Mouse (Mus musculus) cerebral cortex, adult 2 months (tissue): ENCODE measurements around the gene Cacnb2.

Source experiments
- WGBS: fragments of 180-500 bp; shearing (Covaris S2); methylation state at CpG from one replicate; pipeline ENCODE4 v1.1.7; 2018; 5-methylcytosine and 5-hydroxymethylcytosine counted together

Cacnb2 gene

GRCm38 (mm10) chr2:14602788-14603187 is at the start of gene Cacnb2:
Gene Cacnb2 (plus strand): TSS chr2:14603088.
- WGBS, result 64% methylated on average over 3 of the region's 3 CpGs

- WGBS, result 80% methylated on average over 2 of the region's 2 CpGs
Observed at GRCm38 (mm10) chr2:14568020-14568419, 34.9 kb upstream of the Cacnb2 start.

- WGBS, result 77% methylated on average over 4 of the region's 4 CpGs
Observed at GRCm38 (mm10) chr2:14589541-14589940, 13.3 kb upstream of the Cacnb2 start.

GRCm38 (mm10) chr2:14603784-14604781 is 1.2 kb downstream of the Cacnb2 start:
- WGBS, result under 1% methylated on average over 83 of the region's 83 CpGs

GRCm38 (mm10) chr2:14604791-14605190 is 1.9 kb downstream of the Cacnb2 start:
- WGBS, result 3% methylated on average over 22 of the region's 22 CpGs

- WGBS, result 18% methylated on average over 7 of the region's 7 CpGs
Observed at GRCm38 (mm10) chr2:14605207-14605606, 2.3 kb downstream of the Cacnb2 start.

GRCm38 (mm10) chr2:14608606-14609005 is 5.7 kb downstream of the Cacnb2 start:
- WGBS, result 69% methylated on average over 4 of the region's 4 CpGs

- 57% methylated on average over 4 of the region's 4 CpGs for WGBS
Observed at GRCm38 (mm10) chr2:14612705-14613104, 9.8 kb downstream of the Cacnb2 start.

- 60% methylated on average over 3 of the region's 3 CpGs for WGBS
Observed at GRCm38 (mm10) chr2:14616361-14616760, 13.5 kb downstream of the Cacnb2 start.

- 89% methylated on average over 6 of the region's 6 CpGs for WGBS
Observed at GRCm38 (mm10) chr2:14620120-14620853, 17.4 kb downstream of the Cacnb2 start.

- 85% methylated on average over 4 of the region's 4 CpGs for WGBS
Observed at GRCm38 (mm10) chr2:14620891-14621290, 18.0 kb downstream of the Cacnb2 start.

- 95% methylated on average over 5 of the region's 5 CpGs for WGBS
Observed at GRCm38 (mm10) chr2:14623820-14624219, 20.9 kb downstream of the Cacnb2 start.

- 75% methylated on average over 9 of the region's 9 CpGs for WGBS
Observed at GRCm38 (mm10) chr2:14629814-14630492, 27.1 kb downstream of the Cacnb2 start.

GRCm38 (mm10) chr2:14631590-14631989 is 28.7 kb downstream of the Cacnb2 start:
- WGBS, result 79% methylated on average over 1 of the region's 1 CpGs

- WGBS, result 93% methylated on average over 2 of the region's 2 CpGs
Observed at GRCm38 (mm10) chr2:14633202-14633601, 30.3 kb downstream of the Cacnb2 start.

GRCm38 (mm10) chr2:14639266-14639665 is 36.4 kb downstream of the Cacnb2 start:
- 94% methylated on average over 4 of the region's 4 CpGs for WGBS

- WGBS, result 87% methylated on average over 6 of the region's 6 CpGs
Observed at GRCm38 (mm10) chr2:14639877-14640276, 37.0 kb downstream of the Cacnb2 start.

- WGBS, result 3% methylated on average over 2 of the region's 2 CpGs
Observed at GRCm38 (mm10) chr2:14641040-14641439, 38.2 kb downstream of the Cacnb2 start.

- WGBS, result 87% methylated on average over 2 of the region's 2 CpGs
Observed at GRCm38 (mm10) chr2:14651268-14651667, 48.4 kb downstream of the Cacnb2 start.

GRCm38 (mm10) chr2:14656673-14657072 is 53.8 kb downstream of the Cacnb2 start:
- WGBS, result 68% methylated on average over 4 of the region's 4 CpGs

- WGBS, result 77% methylated on average over 3 of the region's 3 CpGs
Observed at GRCm38 (mm10) chr2:14657205-14657844, 54.4 kb downstream of the Cacnb2 start.
